Mouse (Mus musculus) liver, embryonic 16.5 days (tissue): ENCODE measurements around the gene Clec11a. TPM values are rescaled to one million over a fixed set of nuclear protein-coding genes. Genes with fewer than 3 reads are reported as not detected.

ENCODE experiments used
- ATAC-seq: fragments of 200-750 bp; cut with Nextera tagmentation; 2 replicates; pipeline ENCODE4 v1.8.0; 2017; ENCODE audit warnings: low read depth, mild to moderate bottlenecking, moderate number of reproducible peaks, moderate library complexity
- H3K27ac ChIP-seq: fragments of 300-500 bp; sonication (generic); 2 replicates; pipeline ENCODE4 v1.5.1; 2014; ENCODE audit warnings: mild to moderate bottlenecking, low read length
- H3K27me3 ChIP-seq: fragments of 300-500 bp; sonication (generic); 2 replicates; pipeline ENCODE4 v1.6.1; 2014; ENCODE audit warnings: low read depth, low read length, mixed read lengths; ENCODE audit not compliant: control insufficient read depth, insufficient read depth
- H3K36me3 ChIP-seq: fragments of 300-500 bp; sonication (generic); 2 replicates; pipeline ENCODE4 v1.6.1; 2014; ENCODE audit warnings: mild to moderate bottlenecking; ENCODE audit not compliant: control insufficient read depth, insufficient read depth
- H3K4me1 ChIP-seq: fragments of 300-500 bp; sonication (generic); 2 replicates; pipeline ENCODE4 v1.6.1; 2014; ENCODE audit warnings: low read depth, low read length, mixed read lengths; ENCODE audit not compliant: control insufficient read depth
- H3K4me2 ChIP-seq: fragments of 300-500 bp; sonication (generic); 2 replicates; pipeline ENCODE4 v1.6.1; 2014; ENCODE audit warnings: low read depth, low read length, mixed read lengths
- H3K4me3 ChIP-seq: fragments of 300-500 bp; sonication (generic); 2 replicates; pipeline ENCODE4 v1.5.1; 2014; ENCODE audit warnings: low read depth, mild to moderate bottlenecking, low read length
- H3K9ac ChIP-seq: fragments of 300-500 bp; sonication (generic); 2 replicates; pipeline ENCODE4 v1.6.1; 2014; ENCODE audit warnings: low read depth, low read length
- H3K9me3 ChIP-seq: fragments of 300-500 bp; sonication (generic); replicated peaks from 2 replicates; pipeline ENCODE4 v1.6.1; 2016; ENCODE audit warnings: low read length; ENCODE audit not compliant: control insufficient read depth
- WGBS: fragments of 180-500 bp; shearing (Covaris S2); extraction: QIAGEN DNeasy Blood & Tissue Kit; methylation state at CpG from one replicate; pipeline ENCODE4 v1.1.7; 2014; ENCODE audit not compliant: insufficient replicate concordance; 5-methylcytosine and 5-hydroxymethylcytosine counted together
- polyA plus RNA-seq: library from polyadenylated mRNA; unstranded; fragments of >200 nt; fragmentation: Nextera tagmentation; extraction: Ambion mirVana; gene quantifications from 2 replicates; pipeline ENCODE4 v1.2.1, GENCODE M21; 2015

The Clec11a gene
- polyA plus RNA-seq, 1 experiment from 2014 or later = 0.46 TPM

- Histone ChIP-seq H3K9ac (no peak overlapping the region), H3K36me3 (no peaks in the 10 kb centered on the region), H3K27ac (no peak overlapping the region), H3K9me3 (no peaks in the 10 kb centered on the region), H3K4me1 (no peaks in the 10 kb centered on the region), H3K27me3 (no peaks in the 10 kb centered on the region), H3K4me2 (no peak overlapping the region), H3K4me3 (no peak overlapping the region)
- no peak for ATAC-seq
- 50% methylated on average over 7 of the region's 7 CpGs for WGBS
These were observed 34.2 kb downstream of the Clec11a start for GRCm38 (mm10) chr7:44272546-44272945.

GRCm38 (mm10) chr7:44271309-44271708 is 35.4 kb downstream of the Clec11a start:
- WGBS = 45% methylated on average over 2 of the region's 2 CpGs
- no peaks in the 10 kb centered on the region for H3K36me3 ChIP-seq
- H3K4me1 ChIP-seq = no peaks in the 10 kb centered on the region
- H3K4me2 ChIP-seq = no peak overlapping the region
- H3K9ac ChIP-seq = no peak overlapping the region
- no peak overlapping the region for H3K4me3 ChIP-seq
- no peak overlapping the region for H3K27ac ChIP-seq
- ATAC-seq = no peak
- no peaks in the 10 kb centered on the region for H3K9me3 ChIP-seq
- H3K27me3 ChIP-seq = peaks cover 2% of the 10 kb centered on the region; the same call in 1 of the 2 replicates

DNA sequence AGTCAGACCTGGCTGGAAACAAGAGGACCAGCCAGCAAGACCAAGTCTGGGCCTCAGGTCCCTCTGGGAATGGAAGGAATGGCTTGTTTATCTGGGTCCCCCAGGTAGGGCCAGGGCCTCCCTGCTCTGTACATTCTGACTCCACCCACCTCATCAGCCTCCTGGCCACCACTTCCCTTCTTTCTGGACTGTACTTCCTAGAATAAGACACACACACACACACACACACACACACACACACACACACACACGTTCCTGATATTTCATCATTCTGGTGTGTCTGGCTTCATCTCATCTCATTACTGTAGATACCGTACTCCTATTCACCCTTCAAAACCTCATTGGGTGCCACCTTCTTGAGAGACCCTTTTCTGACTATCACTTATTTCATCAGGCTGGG is 37.3 kb downstream of the Clec11a start:
- no peak overlapping the region for H3K4me2 ChIP-seq
- no peaks in the 10 kb centered on the region for H3K9me3 ChIP-seq
- H3K4me1 ChIP-seq = no peaks in the 10 kb centered on the region
- no peak overlapping the region for H3K9ac ChIP-seq
- H3K27me3 ChIP-seq = peaks cover 2% of the 10 kb centered on the region; the same call in 1 of the 2 replicates
- 46% methylated on average over 2 of the region's 2 CpGs for WGBS
- no peak overlapping the region for H3K27ac ChIP-seq
- H3K4me3 ChIP-seq = no peak overlapping the region
- no peak for ATAC-seq
- no peaks in the 10 kb centered on the region for H3K36me3 ChIP-seq

DNA sequence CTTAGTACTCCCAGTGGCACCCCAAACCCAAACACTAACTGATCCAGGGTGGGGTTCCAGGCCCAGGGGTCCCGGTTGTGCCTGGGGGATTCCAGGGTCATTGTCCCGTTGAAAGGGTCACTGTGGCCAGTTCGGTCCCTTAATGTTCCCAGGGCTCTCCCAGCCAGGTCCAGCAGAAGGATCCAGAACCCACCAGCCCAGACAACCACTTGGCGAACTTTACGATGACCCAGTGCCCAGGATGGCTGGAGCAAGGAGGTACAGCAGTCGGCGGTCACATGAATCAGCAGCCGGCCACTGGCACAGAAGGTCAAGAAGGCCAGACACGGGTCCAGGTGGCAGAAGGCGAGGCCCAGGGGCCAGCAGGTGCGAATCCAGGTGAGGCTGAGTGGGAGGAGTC is 38.6 kb downstream of the Clec11a start:
- 66% methylated on average over 11 of the region's 11 CpGs for WGBS
- Histone ChIP-seq H3K27me3 (peaks cover 9% of the 10 kb centered on the region), H3K4me3 (no peak overlapping the region)

DNA sequence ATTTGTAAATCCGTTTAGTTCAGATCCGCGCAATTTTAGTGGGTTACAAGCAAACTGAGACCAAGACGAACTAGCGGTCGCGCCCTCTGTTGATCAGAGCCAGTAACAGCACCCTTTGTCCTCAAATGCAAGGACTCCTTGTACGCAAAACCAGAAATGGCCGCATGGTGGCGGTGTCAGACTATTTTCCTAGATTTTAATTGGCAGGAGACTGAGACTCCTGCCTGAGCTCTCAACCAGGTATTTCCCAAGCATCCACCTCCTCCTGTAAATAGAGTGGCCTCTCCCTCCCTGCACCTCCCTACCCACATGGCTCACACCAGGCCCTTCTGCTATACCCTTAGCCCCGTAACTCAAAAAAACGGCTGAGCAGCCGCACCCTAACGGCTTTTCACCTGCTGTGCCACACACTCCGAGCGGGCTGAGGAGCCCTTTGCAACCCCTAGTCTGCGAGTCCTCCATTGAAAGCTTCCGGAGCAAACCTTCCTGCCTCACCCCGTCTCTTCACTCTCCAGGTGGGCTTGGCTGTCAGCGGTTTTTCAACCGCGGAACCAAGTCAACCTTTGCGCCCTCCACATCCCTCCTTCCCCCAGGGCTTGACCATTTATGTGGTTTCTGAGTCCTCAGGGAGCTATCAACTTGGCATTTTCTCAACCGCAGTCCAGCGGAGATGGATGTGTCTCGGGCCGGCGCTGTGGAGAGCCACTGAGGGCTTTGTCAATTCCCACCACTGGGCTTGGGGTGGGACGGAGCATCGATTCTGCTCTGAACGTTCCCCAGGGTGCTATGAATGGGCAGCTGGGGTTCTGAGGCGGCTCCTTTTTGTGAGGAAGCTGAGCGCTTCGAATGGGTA is 43.7 kb downstream of the Clec11a start:
- no peak overlapping the region for H3K27ac ChIP-seq
- no peak overlapping the region for H3K9ac ChIP-seq
- no peak overlapping the region for H3K4me3 ChIP-seq
- ATAC-seq = peak; percentile 64
- H3K4me2 ChIP-seq = peak overlapping the region; percentile 28; the same call in 1 of the 2 replicates
- no peaks in the 10 kb centered on the region for H3K9me3 ChIP-seq
- peaks cover 3% of the 10 kb centered on the region for H3K4me1 ChIP-seq
- no peaks in the 10 kb centered on the region for H3K36me3 ChIP-seq
- WGBS = 2% methylated on average over 34 of the region's 34 CpGs
- H3K27me3 ChIP-seq = peaks cover 16% of the 10 kb centered on the region

More for the DNA sequence above, 38.6 kb downstream of the Clec11a start:
- Histone ChIP-seq H3K4me2 (no peak overlapping the region), H3K36me3 (no peaks in the 10 kb centered on the region), H3K27ac (no peak overlapping the region), H3K4me1 (peaks cover under 1% of the 10 kb centered on the region; the same call in 1 of the 2 replicates), H3K9ac (no peak overlapping the region), H3K9me3 (no peaks in the 10 kb centered on the region)
- no peak for ATAC-seq

- no peaks in the 10 kb centered on the region for H3K9me3 ChIP-seq
- H3K36me3 ChIP-seq = no peaks in the 10 kb centered on the region
- no peak within 1 kb of the TSS for H3K4me3 ChIP-seq
- ATAC-seq = no peak
- no peak within 1 kb of the TSS for H3K9ac ChIP-seq
- 40% methylated on average over 5 of the region's 5 CpGs for WGBS
- H3K27me3 ChIP-seq = peaks cover 14% of the 10 kb centered on the region
- H3K4me2 ChIP-seq = no peak within 1 kb of the TSS
- no peak within 1 kb of the TSS for H3K27ac ChIP-seq
- peaks cover 3% of the 10 kb centered on the region for H3K4me1 ChIP-seq
These were observed 45.6 kb downstream of the Clec11a start, which contains the start of gene Gm15517 for GRCm38 (mm10) chr7:44261147-44261546. Gene Gm15517 (plus strand): TSS chr7:44261447.

- ATAC-seq = no peak
- Histone ChIP-seq H3K36me3 (no peaks in the 10 kb centered on the region), H3K27ac (no peak overlapping the region), H3K4me3 (no peak overlapping the region), H3K4me2 (no peak overlapping the region), H3K4me1 (peaks cover 3% of the 10 kb centered on the region), H3K27me3 (peaks cover 14% of the 10 kb centered on the region), H3K9me3 (no peaks in the 10 kb centered on the region), H3K9ac (no peak overlapping the region)
- WGBS = 60% methylated on average over 6 of the region's 6 CpGs
These were observed 46.3 kb downstream of the Clec11a start for GRCm38 (mm10) chr7:44260410-44260809.

- Histone ChIP-seq H3K4me3 (no peak within 1 kb of the TSS), H3K4me2 (no peak within 1 kb of the TSS), H3K9ac (no peak within 1 kb of the TSS), H3K27me3 (peaks cover 4% of the 10 kb centered on the region; the same call in 1 of the 2 replicates), H3K27ac (no peak within 1 kb of the TSS), H3K4me1 (no peaks in the 10 kb centered on the region), H3K9me3 (no peaks in the 10 kb centered on the region), H3K36me3 (no peaks in the 10 kb centered on the region)
- WGBS = 57% methylated on average over 4 of the region's 4 CpGs
- no peak for ATAC-seq
These were observed 49.4 kb downstream of the Clec11a start, which contains the start of gene Acp4 for GRCm38 (mm10) chr7:44257278-44257677. Gene Acp4 (minus strand): TSS chr7:44257378.

DNA sequence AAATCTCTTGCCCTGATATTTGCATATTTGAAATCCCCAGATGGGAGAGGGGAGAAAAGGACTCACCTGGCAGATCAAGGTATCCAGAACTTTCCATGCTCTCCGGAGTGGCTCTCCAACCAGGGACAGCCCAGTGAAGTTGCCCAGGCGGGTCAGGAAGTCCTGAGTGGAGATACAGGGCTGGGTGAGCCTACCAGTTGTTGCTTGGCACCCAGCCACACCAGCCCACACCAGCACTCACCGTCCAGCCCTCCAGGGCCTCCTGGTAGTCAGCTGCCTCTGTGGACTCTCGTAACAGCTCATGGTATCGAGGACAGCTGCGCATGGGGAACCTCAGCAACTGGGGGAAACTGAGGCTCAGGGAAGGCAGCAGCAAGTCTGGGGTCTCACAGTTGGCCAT is 51.8 kb downstream of the Clec11a start:
- 59% methylated on average over 6 of the region's 6 CpGs for WGBS
- H3K4me2 ChIP-seq = no peak overlapping the region
- no peak overlapping the region for H3K27ac ChIP-seq

More for the DNA sequence above, 51.8 kb downstream of the Clec11a start:
- Histone ChIP-seq H3K4me1 (no peaks in the 10 kb centered on the region), H3K36me3 (peaks cover 5% of the 10 kb centered on the region), H3K27me3 (no peaks in the 10 kb centered on the region), H3K9ac (no peak overlapping the region), H3K4me3 (no peak overlapping the region), H3K9me3 (no peaks in the 10 kb centered on the region)
- ATAC-seq = no peak
